Mouse (Mus musculus): ENCODE measurements around the gene Tex44. TPM values are rescaled to one million over a fixed set of nuclear protein-coding genes. Genes with fewer than 3 reads are reported as not detected.
A peak's percentile ranks its signal among the peaks of the same experiment; 100 is the strongest.

The Tex44 gene
- polyA plus RNA-seq (2017; shearing (Covaris generic)): not detected

- ATAC-seq: no peak
These were observed at the start of gene Tex44, which contains the start of gene Nmur1 for GRCm38 (mm10) chr1:86426128-86426527. Gene Tex44, plus strand, starts transcription at chr1:86426329. Gene Nmur1, minus strand, starts transcription at chr1:86426228.

DNA sequence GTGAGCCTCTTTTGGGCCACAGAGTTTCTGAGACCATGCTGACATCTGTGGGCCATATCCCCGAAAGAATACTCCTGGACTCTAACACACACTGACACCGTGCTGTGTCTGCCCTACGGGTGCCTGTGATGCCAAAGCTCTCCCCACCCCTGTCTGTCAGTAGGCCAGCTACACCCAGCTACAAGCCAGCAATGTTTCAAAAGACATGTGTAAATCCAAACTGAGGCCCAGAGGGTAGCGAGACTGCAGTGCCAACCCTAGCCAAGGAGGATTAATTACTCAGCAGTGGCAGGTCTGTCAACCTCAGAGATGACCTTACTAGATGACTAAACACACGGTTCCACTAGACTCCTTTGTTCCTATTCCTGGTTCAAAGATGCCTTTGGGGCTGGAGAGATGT is 49.8 kb upstream of the Tex44 start:
- ATAC-seq: no peak

DNA sequence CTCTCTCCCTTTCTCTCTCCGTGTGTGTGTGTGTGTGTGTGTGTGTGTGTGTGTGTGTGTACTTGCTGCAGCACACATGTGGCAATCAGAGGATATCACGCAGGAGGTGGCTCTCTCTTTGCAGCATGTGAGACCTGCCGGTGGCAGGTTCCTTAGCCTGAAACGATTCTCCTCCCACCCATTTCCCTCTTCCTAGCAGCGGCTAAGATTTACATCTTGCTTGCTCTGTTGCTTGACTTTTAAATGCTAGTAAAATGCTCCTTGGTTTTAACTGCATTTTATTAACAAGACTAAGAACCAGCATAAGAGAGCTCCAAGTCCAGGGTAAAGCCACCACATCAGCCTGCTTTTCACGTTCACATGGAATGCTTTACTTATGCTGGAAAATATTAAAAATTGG is 47.5 kb upstream of the Tex44 start:
- no peak for ATAC-seq

- ATAC-seq: no peak
These were observed 47.0 kb upstream of the Tex44 start for GRCm38 (mm10) chr1:86379161-86379569.

- ATAC-seq: peak; percentile 63
These were observed 45.1 kb upstream of the Tex44 start for GRCm38 (mm10) chr1:86381027-86381426.

- ATAC-seq: peak; percentile 50
These were observed 36.9 kb upstream of the Tex44 start for GRCm38 (mm10) chr1:86389230-86389629.

GRCm38 (mm10) chr1:86391425-86391824 is 34.7 kb upstream of the Tex44 start:
- no peak for ATAC-seq

- ATAC-seq: no peak
These were observed 32.9 kb upstream of the Tex44 start for GRCm38 (mm10) chr1:86393219-86393618.

DNA sequence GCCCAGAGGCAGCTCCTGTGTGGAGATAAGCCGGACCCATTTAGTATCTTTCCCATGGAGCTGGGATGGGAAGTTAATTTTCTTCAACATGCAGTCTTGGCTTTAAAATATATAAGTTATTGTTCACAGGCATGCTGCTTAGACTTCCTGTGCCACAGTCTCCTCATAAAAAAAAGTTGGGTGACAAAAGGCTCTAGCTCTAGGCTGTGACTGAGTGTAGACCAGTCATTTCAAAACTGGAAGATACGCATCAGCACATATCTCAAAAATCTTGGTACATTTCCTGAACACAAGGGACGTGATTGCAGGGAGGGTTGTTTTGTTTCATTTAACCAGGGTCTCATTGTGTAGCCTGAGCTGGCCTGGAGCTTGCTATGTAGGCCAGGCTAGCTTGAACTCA is 31.9 kb upstream of the Tex44 start:
- peak; percentile 93 for ATAC-seq

GRCm38 (mm10) chr1:86395897-86396296 is 30.2 kb upstream of the Tex44 start:
- no peak for ATAC-seq

DNA sequence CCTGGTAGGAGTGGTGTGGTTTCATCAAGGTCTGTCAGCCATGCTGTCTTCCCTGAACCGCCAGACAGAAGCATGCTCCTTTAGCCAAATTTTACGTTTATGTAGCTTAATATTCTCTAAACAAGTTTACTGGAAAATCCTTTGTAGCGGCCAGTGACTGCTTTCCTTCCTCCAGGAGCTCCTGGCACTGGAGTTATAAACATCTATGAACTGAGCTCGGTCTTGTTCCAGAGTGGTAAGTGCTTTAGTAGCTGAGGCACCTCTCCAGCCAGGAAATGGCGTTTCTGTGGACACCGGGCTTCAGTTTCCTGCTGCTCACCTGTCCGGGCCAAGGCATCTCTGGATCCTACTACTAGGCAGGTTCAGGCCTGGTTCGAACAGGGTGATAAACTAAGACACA is 28.5 kb upstream of the Tex44 start:
- ATAC-seq: no peak

- no peak for ATAC-seq
These were observed 27.9 kb upstream of the Tex44 start for GRCm38 (mm10) chr1:86398222-86398621.

DNA sequence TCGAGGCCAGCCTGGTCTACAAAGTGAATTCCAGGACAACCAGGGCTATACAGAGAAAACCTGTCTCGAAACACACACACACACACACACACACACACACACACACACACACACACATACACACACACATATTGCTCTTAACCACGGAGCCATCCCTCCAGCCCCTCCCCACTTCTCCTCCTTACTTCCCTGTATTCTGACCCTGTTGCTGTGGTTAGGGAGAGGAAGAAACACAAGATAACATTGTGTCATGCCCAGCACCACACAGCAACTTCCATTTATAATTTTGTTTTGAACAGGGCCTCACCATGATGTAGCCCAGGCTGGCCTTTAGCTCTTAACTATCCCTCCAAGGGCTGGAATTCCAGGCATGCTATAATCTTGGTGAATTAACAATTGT is 26.8 kb upstream of the Tex44 start:
- ATAC-seq: no peak

GRCm38 (mm10) chr1:86400096-86400754 is 25.9 kb upstream of the Tex44 start:
- no peak for ATAC-seq

DNA sequence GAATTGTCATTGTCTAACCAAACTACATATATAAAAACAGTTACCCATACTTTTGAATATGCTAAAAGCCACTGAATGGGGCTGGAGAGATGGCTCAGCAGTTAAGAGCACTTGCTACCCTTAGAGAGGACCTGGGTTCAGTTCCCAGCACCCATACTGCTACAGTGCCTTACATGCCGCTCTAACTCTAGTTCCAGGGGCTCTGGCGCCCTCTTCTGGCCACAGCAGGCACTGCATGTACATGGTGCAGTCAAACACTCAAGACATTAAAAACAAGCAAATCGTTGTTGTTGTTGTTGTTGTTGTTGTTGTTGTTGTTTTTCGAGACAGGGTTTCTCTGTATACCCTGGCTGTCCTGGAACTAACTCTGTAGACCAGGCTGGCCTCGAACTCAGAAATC is 21.3 kb upstream of the Tex44 start:
- no peak for ATAC-seq

DNA sequence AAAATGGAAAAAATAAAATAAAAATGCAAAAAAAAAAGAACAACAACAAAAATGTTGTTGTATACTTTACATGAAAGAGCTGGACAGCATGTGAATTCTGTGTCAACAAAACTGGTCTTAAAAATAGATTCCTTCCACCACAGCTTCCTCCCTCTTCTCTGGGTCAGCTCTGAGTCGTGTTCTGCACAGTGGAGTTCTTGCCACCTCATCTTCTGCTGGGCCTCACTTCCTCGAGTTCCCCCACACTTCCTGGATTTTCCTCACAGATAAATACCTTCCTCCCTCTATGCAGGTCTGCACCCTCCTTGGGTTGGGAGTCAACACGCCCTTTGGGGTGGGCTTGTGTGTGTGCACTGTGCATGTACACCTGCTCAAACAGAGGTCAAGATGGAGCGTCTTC is 19.8 kb upstream of the Tex44 start:
- ATAC-seq: peak; percentile 35

- peak; percentile 50 for ATAC-seq
These were observed 19.2 kb upstream of the Tex44 start for GRCm38 (mm10) chr1:86406914-86407313.

DNA sequence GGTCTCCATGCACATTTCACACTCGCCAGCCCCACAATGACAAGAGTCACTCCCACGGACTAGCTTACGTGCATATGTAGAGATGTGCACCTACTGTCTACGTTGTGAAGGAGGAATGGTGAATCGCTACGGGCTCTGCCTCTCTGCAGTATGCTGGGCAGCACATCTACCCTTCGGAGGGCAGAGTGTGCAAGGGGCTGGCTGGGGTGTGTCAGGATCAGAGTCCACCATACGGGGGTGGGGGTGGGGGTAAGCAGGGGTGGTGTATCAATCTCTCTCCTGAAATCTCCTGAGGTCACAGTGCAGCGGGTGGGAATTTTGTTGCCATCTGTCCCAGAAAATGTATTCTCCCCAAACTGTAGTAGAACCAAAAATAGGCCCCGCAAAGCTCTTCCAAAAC is 17.6 kb upstream of the Tex44 start:
- no peak for ATAC-seq

GRCm38 (mm10) chr1:86409476-86409875 is 16.7 kb upstream of the Tex44 start:
- peak; percentile 42 for ATAC-seq

DNA sequence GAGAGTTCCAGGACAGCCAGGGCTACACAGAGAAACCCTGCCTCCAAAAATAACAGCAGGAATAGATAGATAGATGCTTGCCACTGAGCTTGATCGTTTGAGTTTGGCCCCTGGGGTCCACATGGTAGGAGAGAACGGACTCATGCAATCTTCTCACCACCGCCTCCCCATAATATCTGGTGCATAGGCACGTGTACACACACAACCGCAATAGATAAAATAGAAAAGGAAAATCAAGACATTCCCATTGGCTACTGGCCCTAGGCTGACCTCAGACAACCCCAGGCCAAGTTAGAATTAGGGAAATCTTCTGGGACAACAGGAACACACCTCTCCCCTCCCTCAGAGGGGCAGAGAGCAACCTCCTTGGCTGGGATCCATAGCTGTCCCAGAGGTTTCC is 11.4 kb upstream of the Tex44 start:
- ATAC-seq: no peak

DNA sequence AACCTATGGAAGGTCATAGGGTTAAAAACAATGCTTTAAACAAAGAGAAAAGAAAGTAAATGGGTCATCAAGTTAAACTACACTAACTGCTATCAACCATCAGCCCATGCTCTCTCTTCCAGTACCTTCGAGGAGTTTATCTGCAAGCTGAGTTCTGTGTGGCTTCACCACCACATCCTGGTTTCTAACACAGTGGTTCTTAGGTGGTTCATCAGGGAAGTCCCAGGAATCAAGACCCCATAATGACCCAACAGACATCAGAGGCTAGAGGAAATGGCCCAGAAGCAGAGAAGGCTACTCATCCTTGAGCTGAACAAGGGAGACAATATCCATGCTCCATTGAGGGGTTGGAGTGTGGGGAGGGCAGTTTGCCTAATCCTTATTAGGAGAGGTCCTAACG is 11.0 kb upstream of the Tex44 start:
- ATAC-seq: peak; percentile 73

DNA sequence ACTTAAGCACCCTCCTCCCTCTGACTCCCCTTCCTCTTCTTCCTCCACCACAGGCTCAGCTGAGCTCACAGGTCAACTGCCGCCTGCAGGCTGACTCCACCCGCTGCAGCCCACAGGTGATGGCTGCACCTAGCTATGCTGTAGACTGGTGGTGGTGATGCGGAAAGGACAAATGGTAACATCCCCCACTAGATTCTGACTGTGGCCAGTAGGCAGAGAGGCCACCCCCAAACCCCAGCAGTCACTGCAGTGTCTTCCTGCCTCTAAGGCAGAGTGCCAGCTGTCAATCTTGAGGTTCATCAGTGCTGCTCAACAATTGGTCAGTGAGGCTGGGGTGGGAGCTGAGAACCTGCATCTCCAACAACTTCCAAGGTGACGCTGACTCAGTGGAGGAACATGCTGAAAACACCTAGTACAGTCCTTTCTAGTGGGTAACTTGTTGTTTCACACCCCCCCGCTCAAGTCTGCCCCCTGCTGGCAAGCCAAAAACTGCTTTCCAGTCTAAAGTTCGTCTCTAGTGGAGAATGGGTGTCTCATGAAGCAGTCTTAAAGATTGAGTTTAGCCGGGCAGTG is 10.4 kb upstream of the Tex44 start:
- ATAC-seq: peak; percentile 67

- ATAC-seq: peak; percentile 14
These were observed 9.8 kb upstream of the Tex44 start for GRCm38 (mm10) chr1:86416321-86416720.

DNA sequence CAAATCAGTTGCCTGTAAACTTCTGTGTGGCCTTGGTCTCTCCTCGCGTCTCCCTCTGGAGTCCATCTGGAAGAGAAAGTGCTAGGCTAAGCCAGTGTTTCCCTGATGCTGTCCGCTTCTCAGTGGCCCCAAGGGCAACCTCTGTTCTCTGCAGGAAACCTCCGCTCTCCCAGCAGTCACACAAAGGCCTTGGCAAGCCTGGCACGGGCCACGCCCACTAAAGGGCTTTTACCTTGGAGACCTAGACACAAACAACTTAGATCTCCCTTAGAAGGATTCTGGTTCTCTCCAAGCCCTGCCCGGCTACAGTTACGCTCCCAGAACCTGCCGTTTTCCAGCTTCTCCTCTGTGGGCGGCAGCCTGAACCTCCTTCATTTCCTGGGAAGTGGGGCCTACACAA is 5.1 kb upstream of the Tex44 start:
- no peak for ATAC-seq

DNA sequence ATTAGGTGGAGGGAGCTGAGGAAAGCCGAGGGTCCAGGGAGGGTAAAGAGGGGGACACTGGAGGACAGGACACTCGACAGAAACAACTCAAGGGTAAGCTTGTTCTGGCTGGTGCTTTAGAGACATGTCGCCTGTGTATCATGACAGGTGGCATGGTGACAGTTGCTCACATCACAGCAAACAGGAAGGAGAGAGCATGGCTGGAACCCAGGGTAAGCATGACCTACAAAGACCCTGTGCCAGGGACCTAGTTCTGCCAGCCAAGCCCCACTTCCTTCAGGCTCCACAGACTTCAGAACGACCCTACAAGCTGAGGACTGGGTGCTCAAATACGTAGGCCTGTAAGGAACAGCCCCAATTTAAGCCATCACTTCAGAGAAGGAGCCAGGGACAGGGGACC is 2.2 kb upstream of the Tex44 start:
- no peak for ATAC-seq

Data from activated CD4-positive, CD25-positive, alpha-beta regulatory T cell, adult 4 months (primary cell).